Mouse (Mus musculus) B cell, adult 67 days (primary cell): Measurements from ENCODE around the gene Arhgef19. TPM values are rescaled to one million over a fixed set of nuclear protein-coding genes. Genes with fewer than 3 reads are reported as not detected.

Experiments
- total RNA-seq, 2 experiments: library from RNA; stranded (reverse); gene quantifications; 4 replicates each; pipeline ENCODE4 v1.2.4; 2023

Arhgef19 gene
- total RNA-seq = not detected

GRCm38 (mm10) chr4:141239388-141240125 lies at the start of gene Arhgef19:
Gene Arhgef19, plus strand, starts transcription at chr4:141239499.

GRCm38 (mm10) chr4:141213770-141214336 lies 25.4 kb upstream of the Arhgef19 start, which contains the start of gene Rsg1:
Gene Rsg1, plus strand, starts transcription at chr4:141213956.

GRCm38 (mm10) chr4:141301116-141301553 lies 61.8 kb downstream of the Arhgef19 start, which contains the start of gene Epha2:
Gene Epha2, plus strand, starts transcription at chr4:141301240.

Other genes with a start within 250 kb of the Arhgef19 start
- gene Mfap2, start 229.1 kb upstream of the Arhgef19 start, total RNA-seq = under 1 TPM in 1 of 2 experiments, not detected in 1; 0.90 TPM
- 10 to 100 TPM; 15.5 to 17.7 TPM for gene Crocc, start 178.9 kb upstream of the Arhgef19 start, total RNA-seq
- 100 to 1,000 TPM in 1 of 2 experiments, 10 to 100 TPM in 1; 98.3 to 108 TPM for gene Necap2, start 161.1 kb upstream of the Arhgef19 start, total RNA-seq
- not detected for gene Spata21, start 151.2 kb upstream of the Arhgef19 start, total RNA-seq
- 100 to 1,000 TPM; 148 to 156 TPM for gene Szrd1, start 99.7 kb upstream of the Arhgef19 start, total RNA-seq
- gene Fbxo42, start 91.6 kb upstream of the Arhgef19 start, total RNA-seq = 10 to 100 TPM; 23.3 to 27.7 TPM
- 1 to 10 TPM; 1.8 TPM for gene Rsg1, start 25.5 kb upstream of the Arhgef19 start, total RNA-seq
- 1 to 10 TPM; 4.4 to 6.8 TPM for gene Epha2, start 61.7 kb downstream of the Arhgef19 start, total RNA-seq
- gene Fam131c, start 128.7 kb downstream of the Arhgef19 start, total RNA-seq = not detected
- gene Clcnka, start 159.2 kb downstream of the Arhgef19 start, total RNA-seq = not detected
- gene Clcnkb, start 176.5 kb downstream of the Arhgef19 start, total RNA-seq = not detected
- not detected for gene Hspb7, start 181.3 kb downstream of the Arhgef19 start, total RNA-seq
- not detected for gene Srarp, start 196.6 kb downstream of the Arhgef19 start, total RNA-seq
- 10 to 100 TPM; 39.8 to 44.6 TPM for gene Zbtb17, start 205.2 kb downstream of the Arhgef19 start, total RNA-seq